Mouse (Mus musculus): Measurements from ENCODE around the gene Zfp444. TPM values are rescaled to one million over a fixed set of nuclear protein-coding genes. Genes with fewer than 3 reads are reported as not detected.
A peak's percentile ranks its signal among the peaks of the same experiment; 100 is the strongest.

The Zfp444 gene
- 26.8 and 34.0 TPM in 2 replicates for polyA plus RNA-seq (2015; fragmentation: Nextera tagmentation; extraction: Ambion mirVana)

GRCm38 (mm10) chr7:6172006-6172649, at the start of gene Zfp444:
Gene Zfp444 (plus strand): TSS chr7:6172226.
- Histone ChIP-seq H3K4me2 (peak within 1 kb of the TSS; percentile 97), H3K9ac (peak within 1 kb of the TSS; percentile 89), H3K4me1 (peaks cover 24% of the 10 kb centered on the region), H3K36me3 (peaks cover 12% of the 10 kb centered on the region), H3K4me3 (peak within 1 kb of the TSS; percentile 79), H3K9me3 (no peaks in the 10 kb centered on the region), H3K27me3 (replicated peaks) (no peaks in the 10 kb centered on the region), H3K27ac (replicated peaks) (peak within 1 kb of the TSS; percentile 80)
- WGBS = under 1% methylated on average over 37 of the region's 37 CpGs
- peak; percentile 86 for ATAC-seq (ENCODE audit: extremely low read depth, insufficient number of reproducible peaks, low FRiP score, low TSS enrichment)

- Histone ChIP-seq H3K9me3 (no peaks in the 10 kb centered on the region), H3K27me3 (replicated peaks) (no peaks in the 10 kb centered on the region), H3K36me3 (peaks cover 27% of the 10 kb centered on the region), H3K4me3 (no peak overlapping the region), H3K9ac (no peak overlapping the region), H3K4me2 (0 out of 2 replicates have a peak overlapping the region, but pooled peaks have one; percentile 0), H3K27ac (replicated peaks) (no peak overlapping the region), H3K4me1 (peaks cover 4% of the 10 kb centered on the region)
- ATAC-seq (ENCODE audit: extremely low read depth, insufficient number of reproducible peaks, low FRiP score, low TSS enrichment) = no peak
- 31% methylated on average over 7 of the region's 7 CpGs for WGBS
These were observed 45.2 kb upstream of the Zfp444 start for GRCm38 (mm10) chr7:6126690-6127448.

- 36% methylated on average over 4 of the region's 4 CpGs for WGBS
- H3K9me3 ChIP-seq = peaks cover 10% of the 10 kb centered on the region
- no peak overlapping the region for H3K27ac ChIP-seq (replicated peaks)
- H3K36me3 ChIP-seq = peaks cover 61% of the 10 kb centered on the region
- ATAC-seq (ENCODE audit: extremely low read depth, insufficient number of reproducible peaks, low FRiP score, low TSS enrichment) = no peak
- H3K4me3 ChIP-seq = no peak overlapping the region
- no peaks in the 10 kb centered on the region for H3K27me3 ChIP-seq (replicated peaks)
- H3K4me1 ChIP-seq = peaks cover 4% of the 10 kb centered on the region
- no peak overlapping the region for H3K9ac ChIP-seq
- no peak overlapping the region for H3K4me2 ChIP-seq
These were observed 41.7 kb upstream of the Zfp444 start for GRCm38 (mm10) chr7:6130346-6130745.

- no peak overlapping the region for H3K4me3 ChIP-seq
- no peak overlapping the region for H3K27ac ChIP-seq (replicated peaks)
- no peak overlapping the region for H3K4me2 ChIP-seq
- H3K27me3 ChIP-seq (replicated peaks) = no peaks in the 10 kb centered on the region
- H3K9me3 ChIP-seq = peaks cover 10% of the 10 kb centered on the region
- 84% methylated on average over 30 of the region's 30 CpGs for WGBS
- no peak overlapping the region for H3K9ac ChIP-seq
- H3K36me3 ChIP-seq = peaks cover 84% of the 10 kb centered on the region
- no peak for ATAC-seq (ENCODE audit: extremely low read depth, insufficient number of reproducible peaks, low FRiP score, low TSS enrichment)
- H3K4me1 ChIP-seq = no peaks in the 10 kb centered on the region
These were observed 39.4 kb upstream of the Zfp444 start for GRCm38 (mm10) chr7:6132646-6133045.

GRCm38 (mm10) chr7:6136497-6136896, 35.5 kb upstream of the Zfp444 start:
- H3K9me3 ChIP-seq = peaks cover 10% of the 10 kb centered on the region
- peaks cover 84% of the 10 kb centered on the region for H3K36me3 ChIP-seq
- H3K4me1 ChIP-seq = peaks cover 23% of the 10 kb centered on the region
- H3K27ac ChIP-seq (replicated peaks) = no peak overlapping the region
- no peak for ATAC-seq (ENCODE audit: extremely low read depth, insufficient number of reproducible peaks, low FRiP score, low TSS enrichment)
- no peak overlapping the region for H3K4me3 ChIP-seq
- H3K9ac ChIP-seq = no peak overlapping the region
- no peak overlapping the region for H3K4me2 ChIP-seq
- H3K27me3 ChIP-seq (replicated peaks) = no peaks in the 10 kb centered on the region

- Histone ChIP-seq H3K27ac (replicated peaks) (no peak overlapping the region), H3K9ac (no peak overlapping the region), H3K27me3 (replicated peaks) (no peaks in the 10 kb centered on the region), H3K4me3 (no peak overlapping the region), H3K9me3 (no peaks in the 10 kb centered on the region), H3K4me1 (peaks cover 38% of the 10 kb centered on the region), H3K36me3 (peaks cover 64% of the 10 kb centered on the region), H3K4me2 (no peak overlapping the region)
- 60% methylated on average over 3 of the region's 3 CpGs for WGBS
- ATAC-seq (ENCODE audit: extremely low read depth, insufficient number of reproducible peaks, low FRiP score, low TSS enrichment) = no peak
These were observed 32.7 kb upstream of the Zfp444 start for GRCm38 (mm10) chr7:6139295-6139694.

GRCm38 (mm10) chr7:6143991-6144531, 28.0 kb upstream of the Zfp444 start:
- peak; percentile 30; the same call in 1 of the 2 replicates for ATAC-seq (ENCODE audit: extremely low read depth, insufficient number of reproducible peaks, low FRiP score, low TSS enrichment)
- H3K36me3 ChIP-seq = peaks cover 23% of the 10 kb centered on the region
- H3K9ac ChIP-seq = 0 out of 2 replicates have a peak overlapping the region, but pooled peaks have one; percentile 28
- WGBS = 45% methylated on average over 2 of the region's 2 CpGs
- peaks cover 84% of the 10 kb centered on the region for H3K4me1 ChIP-seq
- H3K4me2 ChIP-seq = peak overlapping the region; percentile 43
- H3K27me3 ChIP-seq (replicated peaks) = no peaks in the 10 kb centered on the region
- H3K27ac ChIP-seq (replicated peaks) = peak overlapping the region; percentile 64
- H3K4me3 ChIP-seq = no peak overlapping the region
- no peaks in the 10 kb centered on the region for H3K9me3 ChIP-seq

GRCm38 (mm10) chr7:6145423-6146188, 26.4 kb upstream of the Zfp444 start:
- H3K4me1 ChIP-seq = peaks cover 76% of the 10 kb centered on the region
- 72% methylated on average over 8 of the region's 8 CpGs for WGBS
- no peaks in the 10 kb centered on the region for H3K27me3 ChIP-seq (replicated peaks)
- H3K9me3 ChIP-seq = no peaks in the 10 kb centered on the region
- peak overlapping the region; percentile 64 for H3K27ac ChIP-seq (replicated peaks)
- peak overlapping the region; percentile 30; the same call in 1 of the 2 replicates for H3K9ac ChIP-seq
- H3K4me2 ChIP-seq = peak overlapping the region; percentile 43
- no peak for ATAC-seq (ENCODE audit: extremely low read depth, insufficient number of reproducible peaks, low FRiP score, low TSS enrichment)
- H3K36me3 ChIP-seq = peaks cover 11% of the 10 kb centered on the region
- H3K4me3 ChIP-seq = no peak overlapping the region

GRCm38 (mm10) chr7:6146194-6146981, 25.6 kb upstream of the Zfp444 start:
- Histone ChIP-seq H3K36me3 (peaks cover 9% of the 10 kb centered on the region), H3K27ac (replicated peaks) (peak overlapping the region; percentile 64), H3K27me3 (replicated peaks) (no peaks in the 10 kb centered on the region), H3K9me3 (no peaks in the 10 kb centered on the region), H3K4me3 (0 out of 2 replicates have a peak overlapping the region, but pooled peaks have one; percentile 0), H3K9ac (peak overlapping the region; percentile 30), H3K4me1 (peaks cover 77% of the 10 kb centered on the region), H3K4me2 (peak overlapping the region; percentile 43)
- no peak for ATAC-seq (ENCODE audit: extremely low read depth, insufficient number of reproducible peaks, low FRiP score, low TSS enrichment)
- WGBS = 59% methylated on average over 7 of the region's 7 CpGs

GRCm38 (mm10) chr7:6146982-6147325, 25.1 kb upstream of the Zfp444 start:
- H3K4me2 ChIP-seq = peak overlapping the region; percentile 43
- 0 out of 2 replicates have a peak overlapping the region, but pooled peaks have one; percentile 0 for H3K4me3 ChIP-seq
- H3K9ac ChIP-seq = peak overlapping the region; percentile 48; the same call in 1 of the 2 replicates
- H3K9me3 ChIP-seq = no peaks in the 10 kb centered on the region
- peak overlapping the region; percentile 64 for H3K27ac ChIP-seq (replicated peaks)
- ATAC-seq (ENCODE audit: extremely low read depth, insufficient number of reproducible peaks, low FRiP score, low TSS enrichment) = no peak
- peaks cover 80% of the 10 kb centered on the region for H3K4me1 ChIP-seq
- peaks cover 3% of the 10 kb centered on the region for H3K36me3 ChIP-seq
- 22% methylated on average over 2 of the region's 2 CpGs for WGBS
- H3K27me3 ChIP-seq (replicated peaks) = no peaks in the 10 kb centered on the region

All from heart, embryonic 13.5 days (tissue).